Mouse (Mus musculus) ES-Bruce4 (cell line): ENCODE data around the gene Fbxo21.

ENCODE experiments used
- CTCF ChIP-seq: IDR thresholded peaks from one replicate; pipeline ENCODE4 v1.8.1; 2011; ENCODE audit warnings: low read depth, low read length
- EP300 ChIP-seq: IDR thresholded peaks from 2 replicates; pipeline ENCODE4 v1.6.1; 2011; ENCODE audit warnings: low read depth, low read length; ENCODE audit not compliant: insufficient read depth
- POLR2A ChIP-seq: IDR thresholded peaks from one replicate; pipeline ENCODE4 v1.8.1; 2011; ENCODE audit warnings: low read length; ENCODE audit not compliant: insufficient read depth

- TF ChIP-seq CTCF = no peak
- TF ChIP-seq EP300 = no peak
- no peak for TF ChIP-seq POLR2A
These were observed 54.5 kb downstream of the Fbxo21 start for GRCm38 (mm10) chr5:118031059-118031458.
